Mouse (Mus musculus): ENCODE measurements around the gene Osbpl7.

GRCm38 (mm10) chr11:97069770-97070169 is 19.3 kb downstream of the Osbpl7 start:
- TF ChIP-seq CTCF (IDR thresholded peaks at IDR 0.05; ENCODE audit: low read depth, low read length): no peak
- TF ChIP-seq EP300 (IDR thresholded peaks at IDR 0.05; ENCODE audit: insufficient read depth, low read depth, low read length): no peak
- no peak for TF ChIP-seq POLR2A (IDR thresholded peaks at IDR 0.05; ENCODE audit: insufficient read depth, low read length)
